Mouse (Mus musculus) granulocyte monocyte progenitor cell, adult 5-6 weeks (primary cell): ENCODE measurements at regions not wholly inside any gene's neighbourhood (a gene's known extent, or its start where the extent isn't known, plus 50 kb on each side); places are given as distances from the start of the nearest gene placed in this dataset.

ENCODE experiments used
- ATAC-seq: replicated peaks from 2 replicates; pipeline ENCODE4 v1.8.0; 2016; ENCODE audit warnings: mild to moderate bottlenecking, moderate TSS enrichment, inconsistent platforms; ENCODE audit not compliant: poor library complexity, severe bottlenecking

GRCm38 (mm10) chr11:40362530-40363185 is 332.3 kb downstream of the Mat2b start:
- no peak for ATAC-seq
